14 mouse cellular contexts compared by ENCODE assay signal in genomic region chr5:148553723-148554122, GRCm38 (mm10). TPM values are rescaled to one million over a fixed set of nuclear protein-coding genes. Genes with fewer than 3 reads are reported as not detected.
DNase-seq lines count a peak whose midpoint lies in the region; ATAC-seq and TF ChIP-seq lines count a peak whose summit lies in the region.
"Had no signal": no experiment of that assay in that cellular context is flagged by ENCODE, and none has a peak within 500 bp of the region (broad histone marks: within the 10 kb centered on the region; RNA-seq: fewer than 3 reads in every experiment).

No protein-coding gene starts in this region.

- TF ChIP-seq CTCF in ES-Bruce4 (IDR thresholded peaks at IDR 0.05; ENCODE audit: low read depth, low read length) = no peak

- 0 out of 2 replicates have a peak, but pooled peaks have one; percentile 43 for TF ChIP-seq EP300 in ES-Bruce4 (IDR thresholded peaks at IDR 0.05; ENCODE audit: insufficient read depth, low read depth, low read length)

- intact Hi-C loops in left cerebral cortex, postnatal 14 days (cut with DNase I) = loop anchor here (5.0 kb wide), 1 partner anchor 144 kb away; no protein-coding TSS in a partner anchor

- H3K4me1 ChIP-seq in heart, embryonic 15.5 days (replicated peaks) = peaks cover 36% of the 10 kb centered on the region
- peaks cover 4% of the 10 kb centered on the region for H3K4me1 ChIP-seq in ES-Bruce4 (ENCODE audit: control insufficient read depth, insufficient read depth, low read length)
- peaks cover 26% of the 10 kb centered on the region for H3K4me1 ChIP-seq in hindbrain, embryonic 12.5 days

- no peaks in the 10 kb centered on the region for H3K27me3 ChIP-seq in heart, embryonic 15.5 days
- H3K27me3 ChIP-seq in ES-Bruce4 (ENCODE audit: control insufficient read depth, insufficient read depth, low read length, poor library complexity, severe bottlenecking) = no peaks in the 10 kb centered on the region
- H3K27me3 ChIP-seq in hindbrain, embryonic 12.5 days = 0 out of 2 replicates have a peak, but pooled peaks cover 4% of the 10 kb centered on the region

- H3K9ac ChIP-seq in heart, embryonic 15.5 days = no peak overlapping the region
- no peak overlapping the region; the same call in 1 of the 2 replicates for H3K9ac ChIP-seq in ES-Bruce4 (ENCODE audit: low read depth, poor library complexity, severe bottlenecking)
- H3K9ac ChIP-seq in hindbrain, embryonic 12.5 days = no peak overlapping the region

- H3K27ac ChIP-seq in heart, embryonic 15.5 days = no peak overlapping the region
- no peak overlapping the region for H3K27ac ChIP-seq in ES-Bruce4 (ENCODE audit: insufficient read depth, low read length)
- no peak overlapping the region for H3K27ac ChIP-seq in hindbrain, embryonic 12.5 days
- H3K27ac ChIP-seq: embryonic facial prominence, embryonic 10.5 days had no signal

- H3K36me3 ChIP-seq in heart, embryonic 15.5 days = no peaks in the 10 kb centered on the region
- no peaks in the 10 kb centered on the region for H3K36me3 ChIP-seq in ES-Bruce4 (ENCODE audit: control insufficient read depth, insufficient read depth, low read length, poor library complexity, severe bottlenecking)
- H3K36me3 ChIP-seq in hindbrain, embryonic 12.5 days = no peaks in the 10 kb centered on the region
- H3K36me3 ChIP-seq: embryonic facial prominence, embryonic 10.5 days had no signal

- WGBS in heart, embryonic 15.5 days = 39% methylated on average over 14 of the region's 14 CpGs
- 28% methylated on average over 14 of the region's 14 CpGs for WGBS in hindbrain, embryonic 12.5 days

- no peak overlapping the region for H3K4me3 ChIP-seq in heart, embryonic 15.5 days
- no peak overlapping the region; the same call in 1 of the 2 replicates for H3K4me3 ChIP-seq in ES-Bruce4 (ENCODE audit: low read depth, low read length)
- no peak overlapping the region for H3K4me3 ChIP-seq in hindbrain, embryonic 12.5 days

- TF ChIP-seq POLR2A in ES-Bruce4 (IDR thresholded peaks at IDR 0.05; ENCODE audit: insufficient read depth, low read length) = no peak

- ATAC-seq in heart, embryonic 15.5 days (replicated peaks; ENCODE audit: insufficient number of reproducible peaks, insufficient read depth, low FRiP score, low read depth) = no peak
- no peak for ATAC-seq in hindbrain, embryonic 12.5 days (ENCODE audit: low FRiP score)

- peak; percentile 53 for DNase-seq in cerebellum, adult 11-12 months
- DNase-seq in cerebellum, postnatal 4 days (ENCODE audit: low spot score in 2 of 2) = no peak
- no peak for DNase-seq in heart, postnatal 4 days
- DNase-seq in lung, postnatal 4 days = peak; percentile 51 to 77
- DNase-seq in left cerebral cortex, postnatal 14 days (ENCODE audit: low spot score in 2 of 2) = no peak
- DNase-seq: adrenal gland, postnatal 10 days; cerebellum, postnatal 25 days; gastrocnemius, adult 2 months; kidney, adult 9 months; thymus, postnatal 25 days had no signal

- peak overlapping the region; percentile 60 for H3K4me2 ChIP-seq in heart, embryonic 15.5 days
- H3K4me2 ChIP-seq in hindbrain, embryonic 12.5 days (replicated peaks) = no peak overlapping the region

- no peaks in the 10 kb centered on the region for H3K9me3 ChIP-seq in heart, embryonic 15.5 days (replicated peaks)
- H3K9me3 ChIP-seq in ES-Bruce4 (replicated peaks; ENCODE audit: control insufficient read depth, insufficient read depth, low read length, poor library complexity, severe bottlenecking) = no peaks in the 10 kb centered on the region
- no peaks in the 10 kb centered on the region for H3K9me3 ChIP-seq in hindbrain, embryonic 12.5 days (replicated peaks)
- H3K9me3 ChIP-seq: embryonic facial prominence, embryonic 10.5 days had no signal

RNA-seq across cellular contexts. Expression of gene Ubl3, which starts 1.1 kb away (rescaled TPM):
- 65.5 and 67.6 TPM in 2 replicates for polyA plus RNA-seq in heart, embryonic 15.5 days (2015; fragmentation: Nextera tagmentation; extraction: Ambion mirVana)
- total RNA-seq in heart, postnatal 4 days (2021) = 10 to 100 TPM; 71.4 to 82.6 TPM
- 55.8 and 58.2 TPM in 2 replicates for polyA plus RNA-seq in ES-Bruce4 (2011; ENCODE audit: insufficient read depth, insufficient read length, low read depth, missing spikeins)
- polyA plus RNA-seq in hindbrain, embryonic 12.5 days (2016; fragmentation: Nextera tagmentation; extraction: Ambion mirVana) = 93.4 and 107 TPM in 2 replicates
- 100 to 1,000 TPM; 177 to 179 TPM for total RNA-seq in left cerebral cortex, postnatal 14 days (2021)

Comparison
In these comparisons a context has a peak if more than half of its experiments do, and no peak if none do; other contexts are left out.
1. DNase-seq: peak in cerebellum, adult 11-12 months (single experiment) and lung, postnatal 4 days (2 of 2); none in cerebellum, postnatal 4 days (0 of 2), heart, postnatal 4 days (single experiment) and left cerebral cortex, postnatal 14 days (0 of 2).